Comparison of ENCODE assay signal across 27 mouse cellular contexts in genomic region chr10:9173509-9173908, GRCm38 (mm10).
"Had no signal": no experiment of that assay in that cellular context is flagged by ENCODE, and none has a peak within 500 bp of the region (broad histone marks: within the 10 kb centered on the region; RNA-seq: fewer than 3 reads in every experiment).

No protein-coding gene starts in this region.

- H3K9ac ChIP-seq: embryonic facial prominence, embryonic 12.5 days; embryonic facial prominence, embryonic 13.5 days; embryonic facial prominence, embryonic 15.5 days; forebrain, embryonic 12.5 days; forebrain, embryonic 13.5 days; forebrain, embryonic 15.5 days; forebrain, postnatal 0 days had no signal

- H3K36me3 ChIP-seq: embryonic facial prominence, embryonic 10.5 days; embryonic facial prominence, embryonic 12.5 days; embryonic facial prominence, embryonic 13.5 days; embryonic facial prominence, embryonic 15.5 days; forebrain, embryonic 10.5 days; forebrain, embryonic 12.5 days; forebrain, embryonic 15.5 days had no signal

- H3K27ac ChIP-seq: embryonic facial prominence, embryonic 10.5 days; embryonic facial prominence, embryonic 12.5 days; embryonic facial prominence, embryonic 13.5 days; embryonic facial prominence, embryonic 15.5 days; forebrain, embryonic 10.5 days; forebrain, embryonic 12.5 days; forebrain, embryonic 13.5 days; forebrain, embryonic 15.5 days; gastrocnemius, adult 2 months; heart, adult 2 months had no signal

- H3K4me1 ChIP-seq: embryonic facial prominence, embryonic 10.5 days; embryonic facial prominence, embryonic 12.5 days; embryonic facial prominence, embryonic 13.5 days; embryonic facial prominence, embryonic 15.5 days; forebrain, embryonic 10.5 days; forebrain, embryonic 13.5 days; forebrain, embryonic 15.5 days had no signal

- ATAC-seq: forebrain, embryonic 13.5 days; forebrain, embryonic 14.5 days; forebrain, embryonic 15.5 days; forebrain, embryonic 16.5 days; forebrain, postnatal 0 days had no signal

- H3K27me3 ChIP-seq: embryonic facial prominence, embryonic 12.5 days; embryonic facial prominence, embryonic 13.5 days; embryonic facial prominence, embryonic 15.5 days; forebrain, embryonic 12.5 days; forebrain, embryonic 13.5 days; forebrain, embryonic 15.5 days had no signal

- H3K9me3 ChIP-seq: embryonic facial prominence, embryonic 10.5 days; embryonic facial prominence, embryonic 12.5 days; embryonic facial prominence, embryonic 13.5 days; embryonic facial prominence, embryonic 15.5 days; forebrain, embryonic 10.5 days; forebrain, embryonic 12.5 days; forebrain, embryonic 13.5 days; forebrain, embryonic 15.5 days had no signal

- H3K4me2 ChIP-seq: embryonic facial prominence, embryonic 12.5 days; embryonic facial prominence, embryonic 13.5 days; embryonic facial prominence, embryonic 15.5 days; forebrain, embryonic 12.5 days; forebrain, embryonic 13.5 days; forebrain, embryonic 15.5 days had no signal

- H3K4me3 ChIP-seq: embryonic facial prominence, embryonic 10.5 days; embryonic facial prominence, embryonic 12.5 days; embryonic facial prominence, embryonic 13.5 days; embryonic facial prominence, embryonic 15.5 days; erythroblast, embryonic 14.5 days; forebrain, embryonic 10.5 days; forebrain, embryonic 12.5 days; forebrain, embryonic 13.5 days; forebrain, embryonic 15.5 days; gastrocnemius, adult 2 months; heart, adult 2 months had no signal

- DNase-seq: cerebellum, adult 8-10 months; cerebellum, adult 9-10 months; cerebellum, adult 9-11 months; cerebellum, postnatal 10 days; cerebellum, postnatal 14 days; cerebellum, postnatal 25 days; cerebellum, postnatal 36 days; embryo, embryonic 11 days; forebrain, postnatal 0 days; gastrocnemius, adult 2 months; gastrocnemius, postnatal 14 days; gastrocnemius, postnatal 25 days; gastrocnemius, postnatal 36 days; heart, adult 11 months; heart, adult 18-20 months; heart, adult 2 months had no signal
